Mouse (Mus musculus) fibroblast of lung, adult 2 months (primary cell): Measurements from ENCODE around the gene Snx25.
"Not testable (repeated sequence)": the region's sequence is repeated elsewhere in the genome, so short reads cannot be mapped to it uniquely, and the experiment has no call there.

Experiments used
- DNase-seq: peaks from one replicate; pipeline ENCODE4 v3.0.0-alpha.2; 2011; ENCODE audit warnings: low read depth

Gene Snx25

DNA sequence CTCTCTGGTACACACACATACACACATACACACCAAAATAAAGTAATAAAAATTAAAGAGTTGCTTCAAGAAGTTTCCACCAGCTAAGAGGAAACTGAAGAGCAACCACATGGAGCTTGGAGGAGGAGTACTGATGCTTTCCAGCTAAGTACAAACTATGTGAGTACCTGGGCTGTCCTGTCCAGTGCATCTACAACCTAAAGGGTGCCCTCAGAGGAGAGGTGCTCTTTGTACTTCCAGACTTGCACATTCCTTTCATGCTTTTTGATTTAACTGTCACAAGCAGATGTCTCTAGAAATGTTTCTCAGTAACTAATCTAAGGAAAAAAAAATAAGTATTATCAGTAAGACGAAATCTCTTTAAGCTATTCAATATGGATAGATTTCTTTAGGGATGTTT is 14.6 kb downstream of the Snx25 start:
- no peak for DNase-seq

GRCm38 (mm10) chr8:46135546-46135945 is 16.4 kb downstream of the Snx25 start:
- not testable (repeated sequence) for DNase-seq

DNA sequence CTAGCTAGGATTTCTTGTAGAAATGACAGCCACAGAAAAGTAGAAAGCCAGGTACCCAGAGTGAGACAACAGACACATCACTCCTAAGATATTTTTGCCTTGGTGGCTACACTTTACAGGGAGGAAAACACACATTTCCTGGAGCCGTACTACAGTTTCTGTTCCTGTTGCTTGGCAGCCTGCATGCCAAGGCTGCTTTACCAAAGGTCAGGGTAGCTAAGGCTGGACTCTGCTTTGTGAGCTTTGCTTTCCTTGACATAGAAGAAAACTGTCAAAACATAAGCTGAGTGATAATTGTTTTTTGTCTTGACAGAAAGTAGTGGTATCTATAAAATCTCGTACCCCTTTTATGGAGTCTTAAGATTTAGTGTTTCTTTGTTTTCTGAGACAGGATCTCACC is 21.5 kb downstream of the Snx25 start:
- no peak for DNase-seq

- no peak for DNase-seq
Measured at GRCm38 (mm10) chr8:46122498-46122897, 29.5 kb downstream of the Snx25 start.

- DNase-seq = no peak
Measured at GRCm38 (mm10) chr8:46119176-46119575, 32.8 kb downstream of the Snx25 start.

GRCm38 (mm10) chr8:46117172-46117571 is 34.8 kb downstream of the Snx25 start:
- DNase-seq = no peak

DNA sequence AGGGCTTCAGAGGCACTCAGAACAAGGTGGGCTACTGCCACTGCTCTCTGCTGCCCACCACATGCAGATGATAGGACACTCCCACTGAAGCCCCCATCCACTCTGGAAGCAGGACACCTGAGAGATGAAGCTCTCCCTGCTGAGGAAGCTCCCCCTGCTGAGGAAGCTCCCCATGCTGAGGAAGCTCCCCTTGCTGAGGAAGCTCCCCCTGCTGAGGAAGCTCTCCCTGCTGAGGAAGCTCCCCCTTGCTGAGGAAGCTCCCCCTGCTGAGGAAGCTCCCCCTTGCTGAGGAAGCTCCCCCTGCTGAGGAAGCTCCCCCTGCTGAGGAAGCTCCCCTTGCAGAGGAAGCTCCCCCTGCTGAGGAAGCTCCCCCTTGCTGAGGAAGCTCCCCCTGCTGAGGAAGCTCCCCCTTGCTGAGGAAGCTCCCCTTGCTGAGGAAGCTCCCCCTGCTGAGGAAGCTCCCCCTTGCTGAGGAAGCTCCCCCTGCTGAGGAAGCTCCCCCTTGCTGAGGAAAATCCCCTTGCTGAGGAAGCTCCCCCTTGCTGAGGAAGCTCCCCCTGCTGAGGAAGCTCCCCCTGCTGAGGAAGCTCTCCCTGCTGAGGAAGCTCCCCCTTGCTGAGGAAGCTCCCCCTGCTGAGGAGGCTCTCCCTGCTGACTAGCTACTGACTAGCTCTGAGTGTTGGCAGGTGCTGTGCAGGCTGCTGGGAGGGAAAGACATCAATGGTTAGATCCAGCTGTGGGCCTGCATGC is 38.4 kb downstream of the Snx25 start:
- not testable (repeated sequence) for DNase-seq

DNA sequence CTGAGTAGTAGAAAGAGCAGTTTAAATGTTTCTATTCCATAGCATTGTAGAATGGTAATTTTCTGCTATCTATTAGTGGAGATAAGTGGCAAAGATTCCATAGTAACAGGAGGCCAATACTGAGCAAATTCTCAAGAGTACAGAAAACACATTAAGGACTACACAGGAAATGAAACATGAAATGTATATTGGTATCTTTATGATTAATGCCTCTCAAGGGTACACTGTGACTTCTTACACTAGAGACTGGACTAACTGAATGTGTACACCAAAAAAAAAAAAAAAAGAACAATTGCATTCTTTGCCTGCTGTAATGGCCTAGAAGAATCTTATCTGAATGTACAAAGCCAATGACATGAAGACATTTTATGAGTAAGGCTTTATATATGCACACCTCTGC is 44.3 kb downstream of the Snx25 start:
- no peak for DNase-seq

- DNase-seq = no peak
Measured at GRCm38 (mm10) chr8:46103434-46103833, 48.5 kb downstream of the Snx25 start.

GRCm38 (mm10) chr8:46092667-46093360 is 59.1 kb downstream of the Snx25 start:
- DNase-seq = no peak

GRCm38 (mm10) chr8:46083141-46083540 is 68.8 kb downstream of the Snx25 start:
- no peak for DNase-seq

GRCm38 (mm10) chr8:46081030-46081429 is 70.9 kb downstream of the Snx25 start:
- no peak for DNase-seq

- no peak for DNase-seq
Measured at GRCm38 (mm10) chr8:46078866-46079265, 73.1 kb downstream of the Snx25 start.

GRCm38 (mm10) chr8:46075223-46075622 is 76.7 kb downstream of the Snx25 start:
- DNase-seq = no peak

GRCm38 (mm10) chr8:46073540-46074140 is 78.3 kb downstream of the Snx25 start:
- DNase-seq = no peak

- no peak for DNase-seq
Measured at GRCm38 (mm10) chr8:46072798-46073197, 79.2 kb downstream of the Snx25 start.

GRCm38 (mm10) chr8:46040260-46040659 is 111.7 kb downstream of the Snx25 start:
- no peak for DNase-seq

DNA sequence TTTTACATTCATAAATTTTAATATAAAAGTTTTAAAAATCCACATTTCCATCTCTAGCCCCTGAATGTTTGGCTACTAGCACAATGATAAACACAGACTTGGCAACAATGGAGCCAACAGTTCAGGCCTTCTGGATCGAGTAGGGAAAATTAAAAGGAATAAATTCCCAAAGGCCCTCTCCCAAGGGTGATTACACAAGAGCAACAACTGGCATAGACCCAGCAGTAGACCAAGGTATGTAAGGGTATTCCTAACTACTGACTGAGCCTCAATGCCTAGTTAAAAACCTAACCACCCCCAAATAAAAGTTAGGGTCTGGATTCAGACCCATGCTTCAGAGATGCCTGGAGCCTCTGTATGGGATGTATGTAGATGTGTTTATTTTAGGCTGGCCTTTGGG is 112.3 kb downstream of the Snx25 start:
- DNase-seq = no peak

DNA sequence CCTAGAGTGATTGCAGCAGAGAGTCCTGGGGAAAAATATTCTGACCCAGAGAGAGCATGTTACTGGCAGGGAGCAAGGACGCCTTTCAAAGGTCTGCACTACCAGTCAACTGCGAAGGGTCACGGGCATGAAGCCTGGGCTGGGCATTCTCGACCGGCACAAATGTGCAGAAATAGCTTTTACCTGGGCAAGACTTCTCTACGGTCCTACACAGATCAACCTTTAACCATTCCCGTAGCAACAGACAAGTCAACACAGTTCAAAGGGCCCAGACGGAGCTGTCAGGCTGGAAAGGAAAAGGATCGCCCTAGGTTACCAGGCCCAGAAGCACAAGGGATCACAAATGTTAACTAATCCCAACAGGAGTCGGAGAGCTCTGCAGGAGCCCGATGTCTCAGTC is 115.7 kb downstream of the Snx25 start:
- no peak for DNase-seq

GRCm38 (mm10) chr8:46024392-46024791 is 127.6 kb downstream of the Snx25 start:
- no peak for DNase-seq

- DNase-seq = no peak
Measured at GRCm38 (mm10) chr8:46022758-46023157, 129.2 kb downstream of the Snx25 start.

DNA sequence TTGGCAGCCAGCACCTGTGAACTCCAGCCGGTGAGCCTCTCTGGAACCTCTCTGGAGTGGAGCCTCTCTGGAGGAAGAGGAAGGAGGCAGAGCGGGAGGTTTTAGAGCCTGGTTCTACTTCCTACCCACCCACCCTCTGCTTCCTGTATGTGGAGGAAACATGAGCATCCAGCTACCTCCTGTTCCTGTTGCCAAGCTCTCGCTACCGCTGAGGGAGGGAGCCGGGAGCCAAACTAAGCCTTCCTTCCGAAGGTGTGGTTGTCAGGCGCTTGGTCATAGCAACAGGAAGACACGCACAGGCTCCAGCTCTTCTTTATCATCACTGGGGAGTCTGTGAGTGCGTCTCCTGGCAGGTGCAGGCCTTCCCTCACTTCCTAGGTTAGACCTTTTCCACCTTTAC is 129.8 kb downstream of the Snx25 start:
- DNase-seq = no peak
